Comparison of ENCODE assay signal across 1 mouse cellular context in the genomic region with DNA sequence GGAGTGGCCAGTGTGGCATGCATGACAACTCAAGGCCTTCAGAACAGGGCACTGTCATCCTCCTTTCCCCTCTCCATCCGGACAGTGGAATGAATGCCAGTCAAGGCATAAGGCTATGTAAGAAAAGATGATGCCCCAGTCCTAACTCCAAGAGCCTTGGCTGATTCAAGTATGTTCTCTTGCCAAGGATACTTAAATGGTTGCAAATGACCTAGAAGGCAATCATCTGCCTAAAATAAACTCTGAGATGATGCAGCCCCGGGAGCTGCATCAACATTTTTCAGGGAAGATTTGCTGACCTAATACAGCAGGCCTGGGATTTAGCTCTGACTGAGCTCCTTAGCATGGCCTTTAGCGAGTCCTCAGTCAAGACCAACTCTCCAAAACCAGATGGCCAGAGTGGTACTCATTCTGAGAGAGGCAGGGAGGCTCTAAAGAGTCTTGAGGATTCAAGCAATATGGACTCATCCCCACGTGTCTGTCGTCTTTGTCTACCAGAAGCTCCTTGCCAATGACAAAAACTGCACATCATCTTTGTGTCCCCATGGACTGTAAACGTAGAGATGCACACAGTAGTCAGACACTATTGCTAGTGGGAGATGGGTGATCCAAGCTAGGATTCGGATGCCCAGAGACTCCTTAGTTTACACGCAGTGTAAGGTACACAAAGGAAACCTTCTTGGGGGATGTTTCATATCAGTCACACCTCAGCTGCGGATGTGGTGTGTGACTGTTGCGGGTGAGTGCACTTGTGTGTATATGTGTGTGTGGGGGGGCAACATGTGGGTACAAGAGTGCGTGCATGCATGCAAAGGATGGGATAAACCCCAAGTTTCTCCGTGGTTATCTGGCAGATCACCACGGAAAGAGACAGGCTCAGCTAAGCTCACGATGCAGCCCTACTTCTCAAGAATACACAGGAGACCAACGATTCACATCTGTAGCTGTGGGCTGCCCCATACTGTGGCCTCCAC.
A peak's percentile ranks its signal among the peaks of the same experiment; 100 is the strongest.
TF ChIP-seq lines count a peak whose summit lies in the region.

No protein-coding gene starts in this region.

TF ChIP-seq in CH12.LX, 34 proteins besides CTCF, POLR2A, EP300 and RAD21 (continued from another document):
- peak; percentile 53 for TF ChIP-seq MAX (IDR thresholded peaks at IDR 0.05; ENCODE audit: low read length)
- TF ChIP-seq USF2 (conservative IDR thresholded peaks at IDR 0.05; ENCODE audit: low read depth, low read length) = no peak
- no peak for TF ChIP-seq USF1 (IDR thresholded peaks at IDR 0.05; ENCODE audit: low read depth, low read length)
- no peak for TF ChIP-seq CHD2 (IDR thresholded peaks at IDR 0.05; ENCODE audit: low read length)
- no peak for TF ChIP-seq TBP (conservative IDR thresholded peaks at IDR 0.05; ENCODE audit: low read depth, low read length)
- TF ChIP-seq NRF1 (IDR thresholded peaks at IDR 0.05; ENCODE audit: low read depth, low read length) = no peak
- TF ChIP-seq ETS1 (conservative IDR thresholded peaks at IDR 0.05; ENCODE audit: low read depth, low read length) = peak; percentile 31
- no peak for TF ChIP-seq GABPA (IDR thresholded peaks at IDR 0.05; ENCODE audit: insufficient replicate concordance, low read depth, low read length)
- TF ChIP-seq SMC3 (IDR thresholded peaks at IDR 0.05; ENCODE audit: low read depth, low read length) = peak; percentile 1; the same call in 1 of the 2 replicates
- 0 out of 2 replicates have a peak, but pooled peaks have one; percentile 63 for TF ChIP-seq RCOR1 (conservative IDR thresholded peaks at IDR 0.05; ENCODE audit: low read depth, low read length)
- no peak for TF ChIP-seq SIN3A (IDR thresholded peaks at IDR 0.05; ENCODE audit: low read length)
- TF ChIP-seq MXI1 (IDR thresholded peaks at IDR 0.05; ENCODE audit: low read depth, low read length) = peak; percentile 58
- no peak for TF ChIP-seq POLR2AphosphoS2 (IDR thresholded peaks at IDR 0.05; ENCODE audit: low read depth, low read length)
- TF ChIP-seq NELFE (IDR thresholded peaks at IDR 0.05; ENCODE audit: low read depth, low read length) = no peak
- no peak for TF ChIP-seq UBTF (IDR thresholded peaks at IDR 0.05; ENCODE audit: low read depth, low read length)
- 0 out of 2 replicates have a peak, but pooled peaks have one; percentile 31 for TF ChIP-seq MAFK (IDR thresholded peaks at IDR 0.05; ENCODE audit: insufficient replicate concordance, low read length)
